Mouse (Mus musculus) midbrain, embryonic 10.5 days (tissue): ENCODE results near the gene Foxa1. TPM values are rescaled to one million over a fixed set of nuclear protein-coding genes. Genes with fewer than 3 reads are reported as not detected.

ENCODE experiments used
- DNase-seq: peaks from one replicate; pipeline ENCODE4 v3.0.0-alpha.2; 2017; ENCODE audit warnings: low spot score
- H3K27ac ChIP-seq: fragments of 300-500 bp; sonication (generic); replicated peaks from 2 replicates; pipeline ENCODE4 v1.5.1; 2016; ENCODE audit warnings: mild to moderate bottlenecking
- H3K27me3 ChIP-seq: fragments of 300-500 bp; sonication (generic); 2 replicates; pipeline ENCODE4 v1.6.1; 2016; ENCODE audit warnings: low read depth, mild to moderate bottlenecking; ENCODE audit not compliant: poor library complexity, severe bottlenecking
- H3K36me3 ChIP-seq: fragments of 300-500 bp; sonication (generic); 2 replicates; pipeline ENCODE4 v1.6.1; 2016; ENCODE audit warnings: mild to moderate bottlenecking, moderate library complexity
- H3K4me1 ChIP-seq: fragments of 300-500 bp; sonication (generic); 2 replicates; pipeline ENCODE4 v1.6.1; 2016
- H3K4me3 ChIP-seq: fragments of 300-500 bp; sonication (generic); 2 replicates; pipeline ENCODE4 v1.5.1; 2016; ENCODE audit warnings: mild to moderate bottlenecking, moderate library complexity
- H3K9me3 ChIP-seq: fragments of 300-500 bp; sonication (generic); replicated peaks from 2 replicates; pipeline ENCODE4 v1.6.1; 2016; ENCODE audit warnings: mild to moderate bottlenecking
- WGBS: fragments of 180-500 bp; shearing (Covaris S2); methylation state at CpG from one replicate; pipeline ENCODE4 v1.1.7; 2016; 5-methylcytosine and 5-hydroxymethylcytosine counted together
- polyA plus RNA-seq: library from polyadenylated mRNA; unstranded; fragments of >200 nt; fragmentation: Nextera tagmentation; extraction: Ambion mirVana; gene quantifications from 2 replicates; pipeline ENCODE4 v1.2.1, GENCODE M21; 2016

Gene Foxa1
- 3.2 and 3.9 TPM in 2 replicates for polyA plus RNA-seq

GRCm38 (mm10) chr12:57546415-57547201 lies at the start of gene Foxa1:
Gene Foxa1, minus strand, starts transcription at chr12:57546916.
- Histone ChIP-seq H3K9me3 (no peaks in the 10 kb centered on the region), H3K4me3 (peak within 1 kb of the TSS; percentile 73), H3K27ac (peak within 1 kb of the TSS; percentile 92), H3K27me3 (peaks cover 99% of the 10 kb centered on the region), H3K4me1 (peaks cover 73% of the 10 kb centered on the region), H3K36me3 (no peaks in the 10 kb centered on the region; the same call in none of the 2 replicates)
- peak; percentile 60 for DNase-seq
- under 1% methylated on average over 32 of the region's 32 CpGs for WGBS

GRCm38 (mm10) chr12:57575931-57576628 lies 29.4 kb upstream of the Foxa1 start:
- DNase-seq, result peak; percentile 65
- peaks cover 8% of the 10 kb centered on the region for H3K4me1 ChIP-seq
- 0 out of 2 replicates have a peak, but pooled peaks cover 5% of the 10 kb centered on the region for H3K9me3 ChIP-seq
- H3K27me3 ChIP-seq, result peaks cover 56% of the 10 kb centered on the region
- H3K36me3 ChIP-seq, result 0 out of 2 replicates have a peak, but pooled peaks cover 4% of the 10 kb centered on the region
- peak overlapping the region; percentile 62 for H3K4me3 ChIP-seq
- peak overlapping the region; percentile 80 for H3K27ac ChIP-seq
- WGBS, result 1% methylated on average over 80 of the region's 81 CpGs

- no peak overlapping the region for H3K4me3 ChIP-seq
- H3K9me3 ChIP-seq, result 0 out of 2 replicates have a peak, but pooled peaks cover 3% of the 10 kb centered on the region
- DNase-seq, result no peak
- peaks cover 57% of the 10 kb centered on the region for H3K27me3 ChIP-seq
- no peaks in the 10 kb centered on the region for H3K36me3 ChIP-seq
- no peak overlapping the region for H3K27ac ChIP-seq
- H3K4me1 ChIP-seq, result peaks cover 8% of the 10 kb centered on the region
These were observed 25.7 kb upstream of the Foxa1 start for GRCm38 (mm10) chr12:57572415-57572814.

DNA sequence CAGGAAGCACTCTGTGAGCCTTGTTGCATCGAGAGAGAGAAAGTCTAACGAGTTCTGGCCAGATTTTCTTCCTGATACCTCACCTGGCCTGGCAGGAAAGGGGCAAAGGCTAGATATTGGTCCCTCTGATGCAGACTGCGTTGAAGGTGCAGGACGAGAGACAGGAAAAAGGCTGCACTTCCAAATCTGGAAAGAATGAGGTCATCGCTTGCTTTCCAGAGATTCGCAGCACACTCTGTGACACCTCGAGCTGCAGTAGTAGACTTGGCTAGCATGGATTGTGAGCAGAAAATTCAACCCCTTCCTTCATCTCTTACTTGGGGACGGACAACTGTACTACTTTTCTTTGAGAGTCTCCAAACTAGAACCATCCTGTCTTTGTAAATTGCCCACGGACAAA lies 25.1 kb upstream of the Foxa1 start:
- Histone ChIP-seq H3K4me3 (no peak overlapping the region), H3K9me3 (no peaks in the 10 kb centered on the region), H3K36me3 (no peaks in the 10 kb centered on the region), H3K27ac (no peak overlapping the region), H3K4me1 (peaks cover 8% of the 10 kb centered on the region), H3K27me3 (peaks cover 51% of the 10 kb centered on the region)
- DNase-seq, result no peak
- 33% methylated on average over 9 of the region's 9 CpGs for WGBS

GRCm38 (mm10) chr12:57563909-57564308 lies 17.2 kb upstream of the Foxa1 start, which contains the start of gene Ttc6:
Gene Ttc6, plus strand, starts transcription at chr12:57564113.
- Histone ChIP-seq H3K4me3 (no peak within 1 kb of the TSS), H3K4me1 (no peaks in the 10 kb centered on the region), H3K27ac (no peak within 1 kb of the TSS), H3K27me3 (no peaks in the 10 kb centered on the region; the same call in 1 of the 2 replicates), H3K36me3 (no peaks in the 10 kb centered on the region), H3K9me3 (no peaks in the 10 kb centered on the region)
- whole genome bisulfite sequencing, result 78% methylated on average over 6 of the region's 6 CpGs
- no peak for DNase-seq

GRCm38 (mm10) chr12:57554091-57554490 lies 7.4 kb upstream of the Foxa1 start:
- Histone ChIP-seq H3K27ac (no peak overlapping the region), H3K27me3 (peaks cover 80% of the 10 kb centered on the region), H3K4me1 (peaks cover 20% of the 10 kb centered on the region), H3K4me3 (no peak overlapping the region), H3K9me3 (no peaks in the 10 kb centered on the region), H3K36me3 (no peaks in the 10 kb centered on the region)
- DNase-seq, result no peak
- 32% methylated on average over 3 of the region's 3 CpGs for WGBS

DNA sequence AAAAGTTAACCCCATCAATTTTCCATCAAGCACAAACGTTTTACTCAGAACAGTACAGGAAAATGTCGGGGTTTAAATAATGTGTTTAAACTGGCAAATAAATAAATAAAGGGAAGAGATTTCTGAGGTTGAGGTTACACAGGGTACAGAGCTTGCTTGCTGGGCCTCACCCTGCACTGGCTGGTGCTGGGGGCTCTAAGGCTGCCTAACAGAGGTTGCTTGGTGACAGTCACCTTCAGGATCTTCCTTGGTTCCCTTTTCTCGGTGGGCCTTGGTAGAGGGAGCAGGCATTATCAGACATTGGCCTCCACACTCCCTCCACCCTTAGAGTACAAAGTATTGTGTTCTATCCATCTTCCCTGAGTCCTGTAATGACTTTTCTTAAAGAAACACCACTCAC lies 5.6 kb upstream of the Foxa1 start:
- DNase-seq, result no peak
- WGBS, result 4% methylated on average over 3 of the region's 3 CpGs
- no peak overlapping the region for H3K27ac ChIP-seq

GRCm38 (mm10) chr12:57550881-57551280 lies 4.2 kb upstream of the Foxa1 start:
- WGBS, result under 1% methylated on average over 8 of the region's 8 CpGs
- Histone ChIP-seq H3K4me3 (peak overlapping the region; percentile 73; the same call in 1 of the 2 replicates), H3K4me1 (peaks cover 47% of the 10 kb centered on the region), H3K36me3 (no peaks in the 10 kb centered on the region), H3K9me3 (no peaks in the 10 kb centered on the region), H3K27ac (no peak overlapping the region), H3K27me3 (peaks cover 100% of the 10 kb centered on the region)
- no peak for DNase-seq

More for the DNA sequence above, 5.6 kb upstream of the Foxa1 start:
- Histone ChIP-seq H3K36me3 (no peaks in the 10 kb centered on the region), H3K4me1 (peaks cover 35% of the 10 kb centered on the region), H3K4me3 (no peak overlapping the region), H3K27me3 (peaks cover 98% of the 10 kb centered on the region), H3K9me3 (no peaks in the 10 kb centered on the region)

DNA sequence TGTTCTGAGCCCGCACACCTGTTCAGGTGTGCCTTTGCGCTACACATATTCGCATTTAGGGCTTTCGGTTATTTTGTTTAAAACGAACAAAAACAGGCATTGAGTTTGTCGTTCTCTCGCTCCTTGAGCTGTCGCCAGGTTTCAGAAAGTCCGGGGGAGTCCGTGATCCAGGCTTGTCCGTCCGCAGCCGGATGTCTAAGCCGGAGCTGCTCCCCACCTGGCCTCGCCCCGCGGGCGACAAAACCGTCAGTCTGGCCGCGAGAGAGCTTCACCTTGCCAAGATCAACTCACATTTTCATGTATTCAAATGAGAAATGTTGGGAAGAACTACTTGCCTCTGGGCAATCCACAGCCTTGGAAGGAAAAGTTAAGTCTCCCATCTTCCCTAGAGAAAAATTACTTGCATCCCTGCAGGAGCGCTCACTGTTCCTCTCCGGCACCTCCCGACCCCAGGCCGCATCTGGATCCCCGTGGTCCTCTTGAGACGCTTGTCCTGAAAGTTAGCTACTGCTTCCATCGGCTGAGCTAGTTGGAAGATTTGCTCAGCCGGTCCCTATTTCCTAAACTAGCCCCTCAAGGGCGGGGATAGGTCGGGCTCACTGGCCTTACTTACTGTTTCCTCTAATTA lies 3.6 kb upstream of the Foxa1 start:
- H3K4me3 ChIP-seq, result peak overlapping the region; percentile 73
- no peaks in the 10 kb centered on the region for H3K36me3 ChIP-seq
- 1% methylated on average over 31 of the region's 31 CpGs for WGBS
- H3K4me1 ChIP-seq, result peaks cover 51% of the 10 kb centered on the region
- peak overlapping the region; percentile 69; the same call in 1 of the 2 replicates for H3K27ac ChIP-seq
- peak; percentile 46 for DNase-seq
- no peaks in the 10 kb centered on the region for H3K9me3 ChIP-seq
- H3K27me3 ChIP-seq, result peaks cover 100% of the 10 kb centered on the region

DNA sequence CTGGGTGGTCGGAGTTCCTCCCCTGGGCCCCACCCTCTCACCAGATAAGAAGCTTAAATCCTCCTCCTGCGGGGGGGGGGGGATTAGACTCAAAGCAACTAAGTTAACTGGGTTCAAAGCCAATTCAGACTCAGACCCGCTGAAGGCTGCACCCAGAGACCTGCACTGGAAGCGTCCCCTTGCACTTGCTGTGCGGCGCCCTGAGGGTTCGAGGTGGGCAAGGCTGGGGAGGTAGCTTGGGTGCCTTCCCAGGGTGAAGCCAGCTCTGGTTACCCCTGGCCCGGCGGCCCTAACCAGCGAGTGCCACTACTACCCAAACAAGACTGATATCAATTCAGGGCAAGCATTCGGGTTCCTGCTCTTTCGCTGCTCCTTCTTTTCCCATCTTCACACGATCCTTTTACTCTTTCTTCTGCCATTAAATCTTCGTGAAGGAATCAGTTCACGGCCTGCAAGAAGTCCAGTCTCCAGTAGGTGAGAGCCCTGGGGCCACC lies 3.0 kb upstream of the Foxa1 start:
- WGBS, result under 1% methylated on average over 15 of the region's 15 CpGs
- H3K36me3 ChIP-seq, result no peaks in the 10 kb centered on the region
- H3K4me1 ChIP-seq, result peaks cover 52% of the 10 kb centered on the region
- peak overlapping the region; percentile 73 for H3K4me3 ChIP-seq
- no peak for DNase-seq
- peak overlapping the region; percentile 69; the same call in 1 of the 2 replicates for H3K27ac ChIP-seq
- no peaks in the 10 kb centered on the region for H3K9me3 ChIP-seq
- peaks cover 99% of the 10 kb centered on the region for H3K27me3 ChIP-seq

GRCm38 (mm10) chr12:57548981-57549666 lies 2.4 kb upstream of the Foxa1 start:
- Histone ChIP-seq H3K4me3 (peak overlapping the region; percentile 73), H3K27me3 (peaks cover 99% of the 10 kb centered on the region), H3K36me3 (no peaks in the 10 kb centered on the region), H3K27ac (peak overlapping the region; percentile 69), H3K4me1 (peaks cover 52% of the 10 kb centered on the region), H3K9me3 (no peaks in the 10 kb centered on the region)
- 2% methylated on average over 25 of the region's 25 CpGs for WGBS
- peak; percentile 52 for DNase-seq
